Mouse (Mus musculus): ENCODE results near the gene Sdf4.

Gene Sdf4

DNA sequence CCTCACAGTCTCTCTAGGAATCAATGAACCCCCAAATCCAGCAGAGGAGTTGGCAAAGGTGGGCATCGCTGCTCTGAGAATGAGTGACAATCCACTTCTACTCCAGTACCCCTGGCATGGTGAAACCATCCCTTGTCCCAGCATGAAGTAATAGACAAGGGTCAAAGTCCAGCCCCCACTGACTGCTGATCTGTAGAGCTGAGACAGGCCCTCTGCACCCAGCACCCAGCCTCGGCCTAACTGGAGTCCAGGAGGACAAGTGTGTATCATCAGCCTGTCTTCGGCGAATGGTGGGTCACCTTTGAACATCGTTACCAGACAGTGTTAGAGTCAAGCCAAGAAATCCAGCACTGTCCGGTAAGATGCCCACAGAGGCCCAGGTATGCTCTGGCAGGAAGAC is 61.9 kb downstream of the Sdf4 start:
- DNase-seq (ENCODE audit: low read depth, low spot score) = no peak

DNA sequence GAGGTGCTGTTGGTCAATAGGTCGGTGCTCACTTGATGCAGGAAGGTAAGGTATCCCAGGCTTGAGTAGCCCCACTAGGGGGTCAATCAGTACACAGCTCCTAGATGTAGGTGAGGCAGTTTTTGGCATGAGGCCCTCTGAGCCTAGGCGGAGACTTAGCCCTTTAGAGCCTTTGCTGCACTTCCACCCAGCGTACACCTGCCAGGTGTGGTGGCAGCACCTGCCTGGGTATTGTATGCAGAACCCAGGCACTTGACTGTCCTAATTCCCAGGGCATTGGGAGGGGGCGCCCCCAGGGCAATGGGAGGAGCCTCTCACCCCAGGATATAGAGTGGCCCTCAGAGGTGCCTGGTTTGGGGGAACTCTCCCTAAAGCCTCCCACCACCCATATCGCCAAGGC is 62.5 kb downstream of the Sdf4 start:
- DNase-seq (ENCODE audit: low read depth, low spot score) = no peak

DNA sequence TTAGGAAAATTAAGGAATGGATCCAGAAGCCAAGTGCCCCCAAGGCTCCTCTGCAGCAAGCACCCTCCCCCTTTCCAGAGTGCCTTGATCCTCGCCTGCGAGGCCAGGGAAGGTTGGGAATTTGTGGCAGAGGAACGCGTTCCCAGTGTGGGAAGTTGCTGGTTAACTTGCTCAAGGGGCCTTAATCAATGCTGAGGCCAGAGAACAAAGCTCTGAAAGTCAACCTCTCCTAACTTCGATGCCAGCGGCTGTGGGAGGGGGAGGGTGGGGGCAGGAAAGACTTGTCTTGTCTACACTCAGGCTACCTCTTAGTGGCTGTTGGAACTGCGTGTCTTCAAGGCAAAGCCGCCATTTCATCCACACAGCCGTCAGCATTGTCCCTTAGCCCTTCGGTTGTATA is 65.0 kb downstream of the Sdf4 start:
- no peak for DNase-seq (ENCODE audit: low read depth, low spot score)

DNA sequence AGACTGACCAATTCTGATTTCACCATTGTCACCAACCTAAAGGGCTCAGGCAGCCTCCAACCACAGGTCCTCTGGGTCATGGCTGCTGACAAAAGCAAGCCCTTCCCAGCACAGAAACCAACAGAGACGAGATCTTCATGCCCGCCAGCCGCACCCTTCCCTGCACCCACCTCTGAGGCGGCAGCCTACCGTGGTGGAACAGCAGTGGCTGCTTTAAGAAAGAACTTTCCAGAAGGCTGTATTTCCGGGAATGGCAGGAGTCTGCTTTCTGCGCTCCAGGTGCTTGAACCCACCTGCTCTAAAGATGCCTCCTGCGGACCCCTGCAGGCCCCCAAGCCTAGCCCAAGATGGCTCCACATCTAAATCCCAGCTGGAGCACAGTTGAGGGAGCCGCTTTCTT is 66.2 kb downstream of the Sdf4 start:
- no peak for DNase-seq (ENCODE audit: low read depth, low spot score)

DNA sequence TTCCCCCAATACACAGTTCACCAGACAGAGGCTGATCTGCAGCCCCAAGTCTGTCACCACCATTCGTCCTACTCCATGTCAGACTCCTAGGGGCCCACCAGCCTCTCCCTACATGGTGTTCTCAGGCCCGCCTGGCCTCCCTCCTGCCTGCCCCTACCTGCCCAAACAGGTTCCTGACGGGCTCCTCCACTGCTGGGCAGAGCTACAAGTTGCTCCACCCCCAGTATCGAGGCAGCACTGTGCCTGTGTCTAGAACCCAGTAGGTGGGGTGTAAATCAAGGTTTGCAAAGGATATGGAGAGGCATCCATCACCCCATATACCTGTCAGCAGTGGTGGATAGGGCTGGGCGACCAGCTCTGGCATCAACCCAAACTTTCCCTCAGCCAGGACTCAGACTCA is 66.6 kb downstream of the Sdf4 start, which contains the start of gene Ttll10:
Gene Ttll10, minus strand, starts transcription at position 154 of the 400 bp plus-strand sequence.
- no peak for DNase-seq (ENCODE audit: low read depth, low spot score)

DNA sequence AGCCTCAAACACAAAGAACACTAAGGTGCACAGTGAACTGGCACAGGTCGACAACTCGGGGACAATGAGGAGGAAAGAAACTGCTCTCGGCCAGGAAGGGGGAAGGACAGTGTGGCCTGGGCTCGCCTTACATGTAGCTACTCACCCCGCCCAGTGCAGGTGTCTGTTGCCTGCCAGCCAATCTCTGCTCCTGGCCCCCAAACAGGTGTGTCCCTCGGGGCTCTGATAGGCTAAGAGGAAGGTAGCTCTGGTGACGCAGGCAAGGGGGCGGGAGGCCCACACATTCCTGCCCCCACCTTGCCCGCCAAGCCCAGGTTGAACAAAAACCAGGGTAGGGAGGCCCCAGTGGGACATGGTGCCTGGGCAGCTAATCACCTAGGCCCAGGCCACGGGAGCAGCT is 67.0 kb downstream of the Sdf4 start:
- DNase-seq (ENCODE audit: low read depth, low spot score) = no peak
